Mouse (Mus musculus): ENCODE results near the gene Tek.

Tek gene

DNA sequence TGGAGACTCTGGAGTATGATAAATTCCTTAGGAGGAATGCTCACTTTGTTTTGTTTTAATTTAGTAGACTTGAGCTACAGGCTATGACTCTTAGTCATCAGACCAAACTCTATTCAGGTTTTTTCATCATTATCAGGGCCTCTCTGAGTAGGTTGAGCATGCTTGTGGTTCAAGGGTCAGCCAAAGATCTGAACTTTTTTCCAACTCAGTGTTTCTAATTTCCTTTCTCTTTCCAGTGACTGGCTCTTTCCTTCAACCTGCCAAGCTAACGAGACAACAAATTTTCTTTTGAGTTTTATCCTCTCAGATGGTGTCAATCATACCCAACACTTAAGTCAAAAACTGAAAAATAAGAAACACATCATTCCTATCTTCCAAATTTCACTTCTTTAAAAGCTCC is 71.5 kb downstream of the Tek start:
- no peak for DNase-seq (ENCODE audit: low spot score in 2 of 2)

DNA sequence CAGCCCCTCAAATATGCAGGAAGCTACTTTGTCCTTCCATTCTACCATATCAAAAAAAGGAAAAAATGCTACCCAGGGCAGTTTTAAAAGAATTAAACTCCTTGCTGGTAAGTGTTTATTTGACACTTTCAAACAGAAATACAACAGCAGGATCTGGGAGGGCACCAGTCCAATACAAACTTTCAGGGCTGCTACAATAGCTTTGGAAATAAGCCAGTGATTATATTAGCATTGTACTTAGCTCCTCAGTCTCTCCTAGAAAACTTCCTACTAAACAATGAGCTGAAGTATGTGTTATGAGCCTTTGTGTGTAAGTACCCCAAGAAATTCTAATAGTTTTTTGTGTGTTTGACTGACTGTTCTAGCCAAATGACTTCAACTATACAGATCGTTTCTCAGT is 87.8 kb downstream of the Tek start:
- no peak for DNase-seq (ENCODE audit: low spot score in 2 of 2)

DNA sequence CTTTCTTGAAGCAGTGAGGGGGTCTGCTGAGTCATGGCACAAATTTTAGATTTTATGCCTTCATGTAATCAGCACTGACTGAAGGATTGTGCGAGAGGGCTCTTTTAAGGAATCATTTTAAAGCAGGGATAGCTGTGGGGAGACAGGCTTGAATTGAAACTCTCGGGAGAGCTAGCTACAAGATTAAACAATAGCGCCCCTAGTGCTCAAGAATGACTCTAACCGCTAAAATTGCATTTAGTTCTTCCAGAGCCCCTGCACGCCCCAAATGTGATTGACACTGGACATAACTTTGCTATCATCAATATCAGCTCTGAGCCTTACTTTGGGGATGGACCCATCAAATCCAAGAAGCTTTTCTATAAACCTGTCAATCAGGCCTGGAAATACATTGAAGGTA is 88.3 kb downstream of the Tek start:
- no peak for DNase-seq (ENCODE audit: low spot score in 2 of 2)

DNA sequence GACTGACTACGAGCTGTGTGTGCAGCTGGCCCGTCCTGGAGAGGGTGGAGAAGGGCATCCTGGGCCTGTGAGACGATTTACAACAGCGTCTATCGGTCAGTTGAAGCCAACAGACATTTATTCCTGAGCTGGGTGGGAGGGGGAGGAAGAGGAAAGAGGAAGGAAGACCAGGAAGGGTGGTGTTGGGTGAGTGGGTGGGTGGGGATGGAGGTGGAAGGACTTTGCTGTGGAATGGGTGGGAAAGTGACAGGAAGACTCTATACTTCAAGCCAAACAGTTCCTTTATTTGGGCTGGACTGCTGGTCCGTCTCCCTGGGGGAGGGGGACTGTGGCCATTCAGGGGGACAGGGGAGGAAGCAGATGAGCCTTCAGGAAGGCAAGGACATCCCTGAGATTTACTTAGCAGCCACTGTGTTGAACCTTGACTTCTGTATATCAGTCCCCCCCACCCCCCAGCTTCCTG is 90.9 kb downstream of the Tek start:
- no peak for DNase-seq (ENCODE audit: low spot score in 2 of 2)

DNA sequence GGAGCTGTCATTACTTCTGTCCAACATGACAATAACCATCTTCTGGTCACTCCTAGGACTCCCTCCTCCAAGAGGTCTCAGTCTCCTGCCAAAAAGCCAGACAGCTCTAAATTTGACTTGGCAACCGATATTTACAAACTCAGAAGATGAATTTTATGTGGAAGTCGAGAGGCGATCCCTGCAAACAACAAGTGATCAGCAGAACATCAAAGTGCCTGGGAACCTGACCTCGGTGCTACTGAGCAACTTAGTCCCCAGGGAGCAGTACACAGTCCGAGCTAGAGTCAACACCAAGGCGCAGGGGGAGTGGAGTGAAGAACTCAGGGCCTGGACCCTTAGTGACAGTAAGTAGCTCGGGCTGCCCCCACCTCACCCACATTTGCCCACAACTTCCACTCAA is 98.0 kb downstream of the Tek start:
- DNase-seq (ENCODE audit: low spot score in 2 of 2): no peak

DNA sequence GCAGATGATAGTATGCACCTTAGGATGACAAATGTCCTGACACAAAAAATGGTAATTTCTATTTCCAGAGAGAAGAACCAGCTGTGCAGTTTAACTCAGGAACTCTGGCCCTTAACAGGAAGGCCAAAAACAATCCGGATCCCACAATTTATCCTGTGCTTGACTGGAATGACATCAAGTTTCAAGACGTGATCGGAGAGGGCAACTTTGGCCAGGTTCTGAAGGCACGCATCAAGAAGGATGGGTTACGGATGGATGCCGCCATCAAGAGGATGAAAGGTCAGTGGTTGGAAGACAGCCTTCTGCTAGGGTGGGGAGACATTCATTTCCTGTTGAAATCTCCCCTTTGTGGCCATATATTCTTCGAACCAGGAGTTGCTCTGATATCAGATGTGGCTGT is 114.2 kb downstream of the Tek start:
- no peak for DNase-seq (ENCODE audit: low spot score in 2 of 2)

DNA sequence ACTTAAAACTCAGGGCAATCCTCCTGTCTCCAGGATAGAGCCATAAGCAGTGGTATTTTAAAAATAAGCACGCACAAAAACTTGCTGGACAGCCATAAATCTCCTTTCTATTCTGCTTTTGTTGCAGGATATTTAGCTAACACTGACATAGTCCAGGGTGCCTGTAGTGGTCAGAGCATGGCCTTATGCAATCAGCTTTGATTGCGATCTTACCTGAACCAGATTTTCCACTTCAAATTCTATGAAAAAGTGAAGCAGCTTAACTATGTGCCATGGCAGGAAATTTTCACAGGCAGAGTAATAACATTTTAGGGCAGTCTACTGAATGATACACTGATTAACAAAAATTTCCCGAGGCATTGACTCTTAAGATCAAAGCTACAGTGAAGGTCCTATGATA is 115.2 kb downstream of the Tek start:
- no peak for DNase-seq (ENCODE audit: low spot score in 2 of 2)

DNA sequence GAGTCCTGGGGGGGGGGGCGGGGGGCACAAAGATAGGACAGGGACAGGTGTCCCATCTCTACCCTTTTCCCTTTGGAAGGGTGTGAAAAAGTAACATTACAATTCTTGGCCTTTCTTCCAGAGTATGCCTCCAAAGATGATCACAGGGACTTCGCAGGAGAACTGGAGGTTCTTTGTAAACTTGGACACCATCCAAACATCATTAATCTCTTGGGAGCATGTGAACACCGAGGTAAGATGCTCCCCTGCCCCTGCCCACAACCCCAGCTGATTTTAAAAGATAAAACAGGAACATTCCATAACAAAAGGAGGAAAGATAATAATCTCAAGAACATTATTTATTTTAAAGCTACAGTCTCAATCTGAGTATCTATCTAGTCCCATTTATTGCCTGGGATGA is 116.1 kb downstream of the Tek start:
- DNase-seq (ENCODE audit: low spot score in 2 of 2): no peak

DNA sequence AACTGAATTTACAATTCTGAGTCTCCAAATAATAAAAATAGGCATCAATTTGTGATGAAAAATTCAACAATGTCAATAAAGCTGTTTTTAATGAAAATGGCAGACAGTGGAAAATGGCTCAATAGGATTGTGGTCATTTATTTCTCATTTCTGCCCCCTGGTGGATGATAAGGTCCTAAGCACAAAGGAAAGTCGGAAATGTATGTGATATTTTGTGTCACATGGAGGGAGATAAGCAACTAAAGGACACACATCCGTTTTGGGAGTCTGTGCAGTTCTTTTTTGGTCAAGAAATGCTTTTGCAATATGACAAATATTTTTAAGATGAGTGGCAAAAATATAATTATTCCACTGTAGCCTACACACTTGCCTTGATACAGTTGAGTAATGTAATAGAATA is 161.7 kb downstream of the Tek start:
- DNase-seq (ENCODE audit: low spot score in 2 of 2): no peak

DNA sequence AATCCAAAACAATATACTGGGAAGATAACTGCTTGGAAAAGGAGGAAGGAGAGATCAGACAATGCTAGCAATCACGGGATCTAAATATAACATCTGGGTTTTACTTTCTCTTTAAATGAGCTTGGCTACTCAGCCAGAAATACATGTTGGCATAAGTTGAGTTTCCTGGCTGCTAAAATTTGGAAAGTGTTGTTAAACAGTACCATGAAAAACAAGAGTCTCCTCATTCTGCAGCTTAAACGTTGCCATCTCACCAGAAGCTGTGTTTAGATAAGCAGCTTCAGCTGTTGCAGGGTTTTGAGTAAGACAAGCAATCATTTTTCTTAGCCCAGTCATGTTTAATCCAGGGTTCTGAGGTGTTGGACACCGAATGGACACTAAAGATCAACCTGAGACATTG is 162.7 kb downstream of the Tek start:
- DNase-seq (ENCODE audit: low spot score in 2 of 2): no peak
